Mouse (Mus musculus): ENCODE results near the gene Wnt7a. TPM values are rescaled to one million over a fixed set of nuclear protein-coding genes. Genes with fewer than 3 reads are reported as not detected.
A peak's percentile ranks its signal among the peaks of the same experiment; 100 is the strongest.

Wnt7a gene
- total and polyA plus RNA-seq, 2 experiments = not detected

DNA sequence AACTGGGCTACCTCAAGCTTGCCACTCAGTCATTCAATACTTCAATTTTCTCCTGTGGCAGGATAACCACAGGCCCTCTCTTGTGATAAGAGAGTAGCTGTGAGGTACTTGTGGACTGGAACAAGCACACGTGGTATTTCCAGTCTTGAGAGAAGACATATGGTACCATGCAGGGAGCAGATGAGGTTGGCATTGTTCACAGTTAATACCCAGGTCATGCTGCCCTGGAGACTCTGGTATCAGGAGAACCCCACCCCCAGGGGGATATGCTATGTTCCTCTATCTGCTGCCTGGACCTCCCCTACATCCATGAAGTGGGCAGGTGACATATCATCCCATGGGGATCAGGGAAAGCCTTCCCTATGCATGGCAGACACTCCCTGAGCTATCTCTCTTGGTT is 27.9 kb downstream of the Wnt7a start:
- TF ChIP-seq POLR2A (IDR thresholded peaks at IDR 0.05; ENCODE audit: extremely low read depth, insufficient read depth, low read length) (no peak), CTCF (IDR thresholded peaks at IDR 0.05; ENCODE audit: low read depth, low read length) (no peak)
- Histone ChIP-seq H3K36me3 (ENCODE audit: control insufficient read depth, insufficient read depth, low read length) (no peaks in the 10 kb centered on the region), H3K27ac (replicated peaks; ENCODE audit: insufficient read depth, low read depth, low read length) (no peak overlapping the region), H3K4me1 (ENCODE audit: control insufficient read depth, insufficient read depth, low read length) (no peaks in the 10 kb centered on the region), H3K27me3 (ENCODE audit: control insufficient read depth, insufficient read depth, low read length) (no peaks in the 10 kb centered on the region), H3K9ac (ENCODE audit: low read depth, low read length) (no peak overlapping the region), H3K79me2 (ENCODE audit: control insufficient read depth, insufficient read depth, low read length) (no peaks in the 10 kb centered on the region), H3K4me3 (ENCODE audit: insufficient read depth, low read depth, low read length) (no peak overlapping the region)
- WGBS = 76% methylated on average over 1 of the region's 1 CpGs
- no peak for DNase-seq (ENCODE audit: extremely low read depth, low read depth, low spot score)

DNA sequence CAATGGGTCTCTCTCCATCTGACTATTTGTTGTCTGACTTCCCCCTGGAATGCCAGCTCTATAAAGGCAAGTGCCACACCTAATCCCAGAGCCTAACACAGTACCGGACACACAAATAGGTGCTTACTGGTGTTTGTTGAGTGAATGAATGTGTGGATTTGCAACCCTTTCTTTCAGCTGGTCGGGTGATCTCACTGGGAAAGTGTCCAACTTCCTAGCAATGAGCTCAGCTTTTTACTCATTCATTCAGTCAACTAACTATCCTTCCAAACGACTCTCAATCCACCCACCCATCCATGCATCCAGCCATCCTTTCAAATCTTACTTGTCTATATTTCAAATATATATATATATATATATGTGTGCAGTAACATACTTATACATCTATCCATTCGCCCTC is 31.3 kb downstream of the Wnt7a start:
- WGBS = 63% methylated on average over 4 of the region's 4 CpGs
- no peak for DNase-seq (ENCODE audit: extremely low read depth, low read depth, low spot score)
- Histone ChIP-seq H3K27me3 (ENCODE audit: control insufficient read depth, insufficient read depth, low read length) (no peaks in the 10 kb centered on the region), H3K79me2 (ENCODE audit: control insufficient read depth, insufficient read depth, low read length) (no peaks in the 10 kb centered on the region), H3K4me3 (ENCODE audit: insufficient read depth, low read depth, low read length) (no peak overlapping the region), H3K4me1 (ENCODE audit: control insufficient read depth, insufficient read depth, low read length) (no peaks in the 10 kb centered on the region), H3K27ac (replicated peaks; ENCODE audit: insufficient read depth, low read depth, low read length) (no peak overlapping the region), H3K36me3 (ENCODE audit: control insufficient read depth, insufficient read depth, low read length) (no peaks in the 10 kb centered on the region), H3K9ac (ENCODE audit: low read depth, low read length) (no peak overlapping the region)
- TF ChIP-seq CTCF (IDR thresholded peaks at IDR 0.05; ENCODE audit: low read depth, low read length) (no peak), POLR2A (IDR thresholded peaks at IDR 0.05; ENCODE audit: extremely low read depth, insufficient read depth, low read length) (no peak)

DNA sequence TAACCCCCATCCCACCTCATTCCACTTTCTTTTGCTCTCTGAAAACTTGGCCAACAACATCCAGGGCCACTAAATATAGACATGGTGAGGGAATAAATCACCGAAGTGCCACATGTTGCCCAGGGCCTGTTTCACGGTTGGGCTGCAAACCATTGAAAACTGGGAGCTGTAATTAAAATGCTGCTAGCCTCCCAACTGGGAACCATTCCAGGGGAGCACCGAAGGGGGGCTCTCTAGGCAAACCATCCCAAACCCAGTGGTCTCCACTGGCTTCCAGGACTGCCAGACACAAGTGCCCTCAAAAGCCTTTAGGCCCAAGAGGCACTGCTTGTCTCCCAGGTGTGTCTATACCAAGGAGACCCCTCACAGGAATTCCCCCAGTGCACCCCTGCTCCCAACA is 31.9 kb downstream of the Wnt7a start:
- DNase-seq (ENCODE audit: extremely low read depth, low read depth, low spot score) = no peak
- H3K9ac ChIP-seq (ENCODE audit: low read depth, low read length) = no peak overlapping the region
- H3K4me3 ChIP-seq (ENCODE audit: insufficient read depth, low read depth, low read length) = no peak overlapping the region
- no peaks in the 10 kb centered on the region for H3K36me3 ChIP-seq (ENCODE audit: control insufficient read depth, insufficient read depth, low read length)
- no peak overlapping the region for H3K27ac ChIP-seq (replicated peaks; ENCODE audit: insufficient read depth, low read depth, low read length)
- no peaks in the 10 kb centered on the region for H3K79me2 ChIP-seq (ENCODE audit: control insufficient read depth, insufficient read depth, low read length)
- no peaks in the 10 kb centered on the region for H3K27me3 ChIP-seq (ENCODE audit: control insufficient read depth, insufficient read depth, low read length)
- no peaks in the 10 kb centered on the region for H3K4me1 ChIP-seq (ENCODE audit: control insufficient read depth, insufficient read depth, low read length)
- TF ChIP-seq POLR2A (IDR thresholded peaks at IDR 0.05; ENCODE audit: extremely low read depth, insufficient read depth, low read length) (no peak), CTCF (IDR thresholded peaks at IDR 0.05; ENCODE audit: low read depth, low read length) (no peak)
- WGBS = 83% methylated on average over 3 of the region's 3 CpGs

DNA sequence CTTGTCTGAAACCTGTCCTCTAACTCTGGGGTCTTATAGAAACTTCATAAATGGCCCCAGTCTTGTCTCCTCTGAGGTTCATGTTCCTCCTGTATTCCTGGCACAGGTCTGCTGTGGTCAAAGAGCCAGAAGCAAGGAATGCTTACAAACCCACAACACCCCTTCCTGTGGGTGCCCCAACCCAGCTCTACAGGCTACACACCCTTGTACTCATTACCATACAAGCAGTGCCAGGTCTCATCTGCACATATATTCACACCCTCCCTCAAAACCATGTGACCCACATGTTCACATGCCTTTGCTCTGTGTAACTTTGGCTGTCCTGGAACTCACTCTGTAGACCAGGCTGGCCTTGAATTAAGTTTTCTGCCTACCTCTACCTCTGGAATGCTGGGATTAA is 38.2 kb downstream of the Wnt7a start:
- H3K27me3 ChIP-seq (ENCODE audit: control insufficient read depth, insufficient read depth, low read length) = no peaks in the 10 kb centered on the region
- H3K4me3 ChIP-seq (ENCODE audit: insufficient read depth, low read depth, low read length) = no peak overlapping the region
- no peaks in the 10 kb centered on the region for H3K4me1 ChIP-seq (ENCODE audit: control insufficient read depth, insufficient read depth, low read length)
- no peaks in the 10 kb centered on the region for H3K36me3 ChIP-seq (ENCODE audit: control insufficient read depth, insufficient read depth, low read length)
- no peak overlapping the region for H3K9ac ChIP-seq (ENCODE audit: low read depth, low read length)
- H3K79me2 ChIP-seq (ENCODE audit: control insufficient read depth, insufficient read depth, low read length) = no peaks in the 10 kb centered on the region
- DNase-seq (ENCODE audit: extremely low read depth, low read depth, low spot score) = no peak
- no peak overlapping the region for H3K27ac ChIP-seq (replicated peaks; ENCODE audit: insufficient read depth, low read depth, low read length)
- TF ChIP-seq CTCF (IDR thresholded peaks at IDR 0.05; ENCODE audit: low read depth, low read length) = no peak
- TF ChIP-seq POLR2A (IDR thresholded peaks at IDR 0.05; ENCODE audit: extremely low read depth, insufficient read depth, low read length) = no peak

DNA sequence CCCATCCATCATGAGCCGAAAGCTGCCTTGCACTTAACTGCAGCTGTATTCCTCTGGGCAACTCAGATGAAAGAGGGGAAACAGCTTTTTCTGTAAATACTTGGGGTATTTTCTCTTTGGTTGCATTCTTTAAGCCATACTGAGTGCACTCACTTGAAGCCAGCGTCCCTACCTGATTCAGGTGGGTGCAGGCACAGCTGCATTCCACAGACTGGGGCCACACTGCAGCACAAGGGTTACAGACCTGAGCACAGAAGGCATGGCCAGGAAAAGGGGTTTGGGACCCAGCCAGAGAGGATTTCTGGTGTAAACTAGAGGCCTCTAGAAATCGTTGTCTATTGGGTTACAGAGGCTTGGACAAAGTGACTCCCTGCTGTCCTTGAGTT is 38.6 kb downstream of the Wnt7a start:
- Histone ChIP-seq H3K27me3 (ENCODE audit: control insufficient read depth, insufficient read depth, low read length) (no peaks in the 10 kb centered on the region), H3K79me2 (ENCODE audit: control insufficient read depth, insufficient read depth, low read length) (no peaks in the 10 kb centered on the region)

DNA sequence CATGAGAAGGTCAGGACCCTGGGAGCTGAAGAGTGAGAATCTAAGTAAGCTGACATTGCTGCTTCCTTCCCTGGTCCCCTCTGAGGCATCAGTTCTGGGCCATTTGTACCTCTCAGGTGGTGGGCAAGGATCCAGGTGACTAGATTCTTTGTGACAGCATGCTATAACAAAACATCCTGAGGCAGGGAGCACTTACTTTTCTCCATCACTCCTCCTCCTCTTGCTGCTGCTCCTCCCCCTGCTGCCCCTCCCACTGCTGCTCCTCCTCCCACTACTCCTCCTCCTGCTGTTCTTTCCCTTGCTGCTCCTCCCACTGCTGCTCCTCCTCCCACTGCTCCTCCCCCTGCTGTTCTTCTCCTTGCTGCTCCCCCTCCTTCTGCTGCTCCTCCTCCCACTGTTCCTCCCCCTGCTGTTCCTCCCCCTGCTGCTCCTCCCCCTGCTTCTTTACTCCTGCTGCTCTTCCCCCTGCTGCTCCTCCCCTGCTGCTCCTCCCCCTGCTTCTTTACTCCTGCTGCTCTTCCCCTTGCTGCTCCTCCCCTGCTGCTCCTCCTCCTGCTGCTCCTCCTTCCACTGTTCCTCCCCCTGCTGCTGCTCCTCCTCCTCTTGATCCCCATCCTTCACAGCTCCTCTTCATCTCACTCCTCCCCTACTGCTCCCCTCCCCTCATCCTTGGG is 39.1 kb downstream of the Wnt7a start:
- DNase-seq (ENCODE audit: extremely low read depth, low read depth, low spot score) = peak; percentile 37
- Histone ChIP-seq H3K36me3 (ENCODE audit: control insufficient read depth, insufficient read depth, low read length) (no peaks in the 10 kb centered on the region), H3K79me2 (ENCODE audit: control insufficient read depth, insufficient read depth, low read length) (no peaks in the 10 kb centered on the region), H3K9ac (ENCODE audit: low read depth, low read length) (no peak overlapping the region), H3K27me3 (ENCODE audit: control insufficient read depth, insufficient read depth, low read length) (no peaks in the 10 kb centered on the region), H3K4me3 (ENCODE audit: insufficient read depth, low read depth, low read length) (no peak overlapping the region), H3K4me1 (ENCODE audit: control insufficient read depth, insufficient read depth, low read length) (no peaks in the 10 kb centered on the region), H3K27ac (replicated peaks; ENCODE audit: insufficient read depth, low read depth, low read length) (no peak overlapping the region)
- TF ChIP-seq POLR2A (IDR thresholded peaks at IDR 0.05; ENCODE audit: extremely low read depth, insufficient read depth, low read length) = no peak
- TF ChIP-seq CTCF (IDR thresholded peaks at IDR 0.05; ENCODE audit: low read depth, low read length) = no peak

More for the DNA sequence above, 38.6 kb downstream of the Wnt7a start:
- no peak for DNase-seq (ENCODE audit: extremely low read depth, low read depth, low spot score)
- WGBS = 47% methylated on average over 3 of the region's 3 CpGs
- Histone ChIP-seq H3K27ac (replicated peaks; ENCODE audit: insufficient read depth, low read depth, low read length) (no peak overlapping the region), H3K4me1 (ENCODE audit: control insufficient read depth, insufficient read depth, low read length) (no peaks in the 10 kb centered on the region), H3K4me3 (ENCODE audit: insufficient read depth, low read depth, low read length) (no peak overlapping the region), H3K36me3 (ENCODE audit: control insufficient read depth, insufficient read depth, low read length) (no peaks in the 10 kb centered on the region), H3K9ac (ENCODE audit: low read depth, low read length) (no peak overlapping the region)
- no peak for TF ChIP-seq CTCF (IDR thresholded peaks at IDR 0.05; ENCODE audit: low read depth, low read length)
